Mouse (Mus musculus) midbrain, embryonic 11.5 days (tissue): ENCODE measurements around the gene Nphp4. TPM values are rescaled to one million over a fixed set of nuclear protein-coding genes. Genes with fewer than 3 reads are reported as not detected.

Source experiments
- ATAC-seq: fragments of 200-750 bp; cut with Nextera tagmentation; 2 replicates; pipeline ENCODE4 v1.8.0; 2017; ENCODE audit warnings: moderate TSS enrichment, moderate library complexity; ENCODE audit not compliant: low FRiP score
- DNase-seq: peaks from one replicate; pipeline ENCODE4 v3.0.0; 2015; ENCODE audit warnings: low spot score; ENCODE audit errors: missing footprints
- H3K27ac ChIP-seq: fragments of 300-500 bp; sonication (generic); 2 replicates; pipeline ENCODE4 v1.5.1; 2014; ENCODE audit warnings: low read depth, low read length
- H3K27me3 ChIP-seq: fragments of 300-500 bp; sonication (generic); 2 replicates; pipeline ENCODE4 v1.6.1; 2014; ENCODE audit warnings: mild to moderate bottlenecking, low read length, moderate library complexity, mixed read lengths; ENCODE audit not compliant: control insufficient read depth, insufficient read depth
- H3K36me3 ChIP-seq: fragments of 300-500 bp; sonication (generic); 2 replicates; pipeline ENCODE4 v1.6.1; 2014; ENCODE audit warnings: mild to moderate bottlenecking, low read length, moderate library complexity, mixed read lengths; ENCODE audit not compliant: control insufficient read depth, insufficient read depth
- H3K4me1 ChIP-seq: fragments of 300-500 bp; sonication (generic); 2 replicates; pipeline ENCODE4 v1.6.1; 2014; ENCODE audit warnings: low read length; ENCODE audit not compliant: control insufficient read depth, insufficient read depth
- H3K4me2 ChIP-seq: fragments of 300-500 bp; sonication (generic); 2 replicates; pipeline ENCODE4 v1.6.1; 2014; ENCODE audit warnings: mild to moderate bottlenecking, moderate library complexity
- H3K4me3 ChIP-seq: fragments of 300-500 bp; sonication (generic); 2 replicates; pipeline ENCODE4 v1.5.1; 2014; ENCODE audit warnings: low read depth, low read length
- H3K9ac ChIP-seq: fragments of 300-500 bp; sonication (generic); 2 replicates; pipeline ENCODE4 v1.6.1; 2014; ENCODE audit warnings: low read length
- H3K9me3 ChIP-seq: fragments of 300-500 bp; sonication (generic); 2 replicates; pipeline ENCODE4 v1.6.1; 2016; ENCODE audit warnings: low read length; ENCODE audit not compliant: control insufficient read depth
- WGBS: fragments of 180-500 bp; shearing (Covaris S2); extraction: QIAGEN DNeasy Blood & Tissue Kit; methylation state at CpG from one replicate; pipeline ENCODE4 v1.1.7; 2014; 5-methylcytosine and 5-hydroxymethylcytosine counted together
- polyA plus RNA-seq: library from polyadenylated mRNA; unstranded; fragments of >200 nt; fragmentation: Nextera tagmentation; extraction: Ambion mirVana; gene quantifications from 2 replicates; pipeline ENCODE4 v1.2.1, GENCODE M21; 2014

Nphp4 gene
- polyA plus RNA-seq, 1 experiment from 2014 or later = 4.4 TPM

DNA sequence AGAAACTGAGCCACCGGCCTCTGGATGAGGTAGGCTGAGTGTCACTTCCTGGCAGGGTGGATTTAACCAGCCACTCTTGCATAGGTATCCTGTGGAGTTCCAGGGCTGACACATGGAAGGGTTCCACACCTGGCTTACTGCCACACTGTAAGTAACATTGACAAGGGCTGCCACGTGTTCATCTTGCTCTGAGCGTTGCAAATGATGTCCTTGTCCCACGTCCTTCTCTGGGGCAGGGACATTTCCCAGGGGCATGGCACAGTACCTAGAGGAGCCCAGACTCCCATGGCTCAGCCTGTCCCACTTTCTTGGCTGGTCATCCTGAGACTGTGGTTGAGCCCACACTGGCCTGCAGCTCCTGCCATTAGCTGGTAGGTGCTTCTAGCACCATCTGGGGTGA lies 91.5 kb downstream of the Nphp4 start:
- Histone ChIP-seq H3K36me3 (no peaks in the 10 kb centered on the region), H3K9ac (no peak overlapping the region), H3K27me3 (no peaks in the 10 kb centered on the region), H3K4me1 (no peaks in the 10 kb centered on the region), H3K27ac (no peak overlapping the region), H3K9me3 (no peaks in the 10 kb centered on the region), H3K4me2 (no peak overlapping the region), H3K4me3 (no peak overlapping the region)
- WGBS = 84% methylated on average over 4 of the region's 4 CpGs
- DNase-seq = no peak
- no peak for ATAC-seq

DNA sequence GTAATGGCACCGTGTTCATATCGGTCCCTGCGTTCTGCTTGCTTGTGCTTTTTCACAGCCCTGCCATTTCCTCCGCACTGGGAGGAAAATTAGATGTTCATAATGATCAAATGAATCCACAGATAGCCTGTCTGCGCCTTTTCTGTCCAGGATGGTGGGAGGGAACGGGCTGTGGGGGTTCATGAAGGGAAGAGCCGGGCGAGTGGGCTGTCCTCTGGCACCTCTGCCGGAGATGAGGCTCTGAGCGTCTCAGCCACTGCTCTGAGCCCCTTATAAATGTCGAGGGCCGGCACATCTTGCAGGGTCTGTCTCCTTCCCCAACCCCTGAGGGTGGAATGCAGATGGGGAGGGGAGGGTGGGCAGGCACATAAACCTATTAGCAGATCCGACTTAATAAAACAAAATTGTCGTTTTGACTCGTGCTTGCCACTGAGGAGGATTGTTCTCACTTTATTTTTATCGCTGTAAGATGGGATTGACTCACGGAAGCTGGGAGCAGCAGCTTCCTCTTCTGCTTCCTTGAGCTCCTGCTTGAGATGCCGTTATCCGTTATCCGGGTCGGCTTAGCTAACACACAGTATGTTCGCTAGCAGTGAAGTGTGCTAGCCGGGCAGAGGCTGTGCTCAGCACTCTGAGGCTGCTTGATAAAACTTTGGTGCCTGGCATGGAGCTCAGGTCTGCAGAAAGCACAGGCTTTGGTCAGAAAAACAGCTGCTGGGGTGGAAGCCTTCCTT lies 92.3 kb downstream of the Nphp4 start:
- no peaks in the 10 kb centered on the region for H3K9me3 ChIP-seq
- no peak overlapping the region for H3K4me3 ChIP-seq
- no peak overlapping the region for H3K9ac ChIP-seq
- ATAC-seq = no peak
- DNase-seq = no peak
- H3K27me3 ChIP-seq = no peaks in the 10 kb centered on the region
- 62% methylated on average over 23 of the region's 23 CpGs for WGBS
- H3K4me2 ChIP-seq = no peak overlapping the region
- H3K27ac ChIP-seq = no peak overlapping the region
- no peaks in the 10 kb centered on the region for H3K4me1 ChIP-seq
- H3K36me3 ChIP-seq = no peaks in the 10 kb centered on the region

DNA sequence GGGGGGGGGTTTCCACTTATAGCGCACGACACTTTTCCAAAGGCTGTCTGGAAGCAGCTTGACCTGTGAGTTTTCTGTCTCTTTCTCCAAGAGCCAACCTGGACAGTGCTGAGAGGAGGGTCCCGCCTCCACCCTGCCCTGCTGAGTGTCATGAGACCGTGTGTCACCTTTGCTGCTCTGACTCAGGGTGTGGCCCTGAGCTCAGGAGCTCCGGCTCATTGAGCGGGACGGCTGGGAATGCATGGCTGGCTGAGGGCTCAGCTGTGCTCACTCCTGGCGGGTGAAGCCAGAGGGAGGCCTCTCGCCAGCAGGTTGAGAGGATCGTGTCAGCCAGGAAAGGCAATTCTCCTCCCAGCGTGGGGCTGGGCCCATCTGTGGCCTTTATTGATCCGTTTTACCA lies 97.8 kb downstream of the Nphp4 start:
- Histone ChIP-seq H3K27ac (no peak overlapping the region), H3K36me3 (no peaks in the 10 kb centered on the region), H3K4me3 (no peak overlapping the region), H3K4me2 (no peak overlapping the region), H3K27me3 (no peaks in the 10 kb centered on the region), H3K9me3 (no peaks in the 10 kb centered on the region), H3K9ac (no peak overlapping the region), H3K4me1 (peaks cover 4% of the 10 kb centered on the region; the same call in 1 of the 2 replicates)
- DNase-seq (no peak), ATAC-seq (no peak)
- 50% methylated on average over 12 of the region's 12 CpGs for WGBS

DNA sequence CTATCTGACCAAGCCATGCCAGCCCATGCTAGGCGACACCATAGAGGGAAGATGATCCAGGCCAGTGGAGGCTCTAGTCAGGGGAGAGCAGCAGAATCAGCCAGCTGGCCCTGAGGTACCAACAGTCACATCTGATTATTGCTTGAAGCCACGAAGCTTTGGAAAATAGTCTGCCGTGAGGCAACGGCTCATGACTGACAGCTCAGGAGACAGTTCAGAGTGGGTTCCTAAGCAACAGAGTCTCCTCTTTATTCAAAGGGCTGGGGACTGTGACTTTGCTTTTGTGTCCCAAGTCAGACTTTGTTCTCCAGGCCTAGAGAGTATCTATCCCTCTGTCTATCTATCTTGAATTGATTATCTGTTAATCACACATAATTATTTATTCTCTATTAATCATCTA lies 100.3 kb downstream of the Nphp4 start:
- no peak overlapping the region for H3K9ac ChIP-seq
- no peak for ATAC-seq
- no peak overlapping the region for H3K4me3 ChIP-seq
- H3K4me2 ChIP-seq = no peak overlapping the region
- H3K36me3 ChIP-seq = no peaks in the 10 kb centered on the region
- no peaks in the 10 kb centered on the region for H3K27me3 ChIP-seq
- no peaks in the 10 kb centered on the region for H3K9me3 ChIP-seq
- DNase-seq = no peak
- no peak overlapping the region for H3K27ac ChIP-seq
- H3K4me1 ChIP-seq = peaks cover 4% of the 10 kb centered on the region; the same call in 1 of the 2 replicates
- 52% methylated on average over 4 of the region's 4 CpGs for WGBS

DNA sequence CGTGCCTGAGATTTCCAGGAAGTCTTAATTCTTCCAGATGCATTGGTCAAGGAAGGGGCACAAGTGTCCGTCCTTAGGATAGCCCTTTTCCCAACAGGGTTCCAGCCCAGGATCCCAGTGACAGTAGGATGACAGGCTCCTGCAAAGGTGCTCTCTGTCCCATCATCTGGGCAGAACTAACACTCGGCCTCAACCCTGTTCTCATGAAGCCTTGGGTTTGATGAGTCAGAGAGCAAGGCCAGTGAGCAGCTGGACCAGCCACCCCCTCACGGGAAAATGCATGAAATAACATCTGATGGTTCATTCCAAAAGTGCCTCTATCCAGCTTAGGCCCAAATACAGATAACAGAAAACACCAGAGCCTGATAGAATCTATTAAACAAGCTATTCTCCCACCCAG lies 103.5 kb downstream of the Nphp4 start:
- Histone ChIP-seq H3K9ac (no peak overlapping the region), H3K9me3 (no peaks in the 10 kb centered on the region), H3K36me3 (no peaks in the 10 kb centered on the region), H3K4me2 (no peak overlapping the region), H3K4me1 (peaks cover 4% of the 10 kb centered on the region; the same call in 1 of the 2 replicates), H3K27me3 (no peaks in the 10 kb centered on the region), H3K4me3 (no peak overlapping the region), H3K27ac (no peak overlapping the region)
- DNase-seq = peak; percentile 54
- WGBS = 83% methylated on average over 4 of the region's 4 CpGs
- no peak for ATAC-seq

DNA sequence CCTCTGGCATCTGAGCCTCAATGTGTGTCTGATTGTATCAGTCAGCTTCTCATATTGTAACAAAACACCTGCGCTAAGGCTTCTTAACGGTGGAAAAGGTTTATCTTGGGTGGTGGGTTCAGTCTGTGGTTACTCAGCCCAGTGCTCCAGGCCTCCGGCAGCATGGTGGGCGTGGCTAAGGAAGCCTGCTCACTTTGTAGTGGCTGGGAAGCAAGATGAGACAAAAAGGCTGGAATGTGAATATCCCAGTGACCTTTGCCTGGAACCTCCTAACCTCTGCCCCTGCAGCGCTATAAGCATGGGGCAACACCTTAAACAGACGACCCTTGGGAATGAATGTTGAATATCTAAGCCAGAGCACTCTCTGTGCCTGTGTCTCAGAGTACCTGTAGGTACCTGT lies 105.7 kb downstream of the Nphp4 start:
- H3K27ac ChIP-seq = no peak overlapping the region
- H3K9ac ChIP-seq = no peak overlapping the region
- H3K9me3 ChIP-seq = no peaks in the 10 kb centered on the region
- DNase-seq = no peak
- no peak overlapping the region for H3K4me3 ChIP-seq
- ATAC-seq = no peak
- no peaks in the 10 kb centered on the region for H3K4me1 ChIP-seq
- WGBS = 37% methylated on average over 6 of the region's 6 CpGs
- no peaks in the 10 kb centered on the region for H3K27me3 ChIP-seq
- no peak overlapping the region for H3K4me2 ChIP-seq
- H3K36me3 ChIP-seq = no peaks in the 10 kb centered on the region

DNA sequence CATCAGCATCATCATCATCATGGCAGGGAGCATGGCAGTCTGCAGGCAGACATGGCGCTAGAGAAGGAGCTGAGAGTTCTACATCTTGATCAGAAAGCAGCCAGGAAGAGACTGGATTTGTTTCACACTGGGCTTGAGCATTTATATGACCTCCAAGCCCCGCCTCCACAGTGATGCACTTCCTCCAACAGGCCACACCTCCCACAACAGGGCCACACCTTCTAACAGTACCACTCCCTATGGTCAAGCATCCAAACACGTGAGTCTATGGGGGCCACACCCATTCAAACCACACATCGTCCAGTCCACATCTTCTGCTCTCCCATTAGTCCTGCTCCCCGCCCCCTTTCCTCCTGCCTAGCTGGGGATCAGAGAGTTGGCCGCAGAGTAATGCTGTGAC lies 107.1 kb downstream of the Nphp4 start:
- Histone ChIP-seq H3K9ac (no peak overlapping the region), H3K9me3 (no peaks in the 10 kb centered on the region), H3K27ac (no peak overlapping the region), H3K4me1 (no peaks in the 10 kb centered on the region), H3K27me3 (no peaks in the 10 kb centered on the region), H3K4me3 (no peak overlapping the region), H3K36me3 (no peaks in the 10 kb centered on the region), H3K4me2 (no peak overlapping the region)
- no peak for ATAC-seq
- WGBS = 76% methylated on average over 6 of the region's 6 CpGs
- DNase-seq = no peak

DNA sequence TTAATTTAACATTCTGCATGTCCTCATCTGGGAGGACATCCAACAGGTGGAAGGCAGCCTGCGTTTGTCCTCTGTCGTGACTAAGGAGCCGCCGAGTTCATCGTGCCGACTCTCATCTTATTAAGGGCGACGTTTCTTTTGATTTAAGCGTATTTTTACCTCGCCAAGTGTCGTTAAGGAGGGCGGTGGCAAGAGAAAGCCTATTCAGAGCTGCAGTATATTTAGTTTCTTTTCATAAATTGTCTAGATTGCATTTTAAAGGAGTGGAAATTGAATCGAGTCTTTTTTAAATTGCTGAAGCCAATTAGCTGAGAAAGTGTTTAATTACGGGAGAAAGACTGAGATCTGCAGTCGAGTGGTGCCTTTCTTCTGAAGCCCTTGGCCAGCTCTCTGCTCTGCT lies 109.0 kb downstream of the Nphp4 start:
- Histone ChIP-seq H3K4me3 (no peak overlapping the region), H3K9ac (no peak overlapping the region), H3K4me2 (no peak overlapping the region), H3K4me1 (no peaks in the 10 kb centered on the region), H3K27me3 (no peaks in the 10 kb centered on the region), H3K9me3 (no peaks in the 10 kb centered on the region), H3K27ac (no peak overlapping the region), H3K36me3 (no peaks in the 10 kb centered on the region)
- 84% methylated on average over 15 of the region's 15 CpGs for WGBS
- DNase-seq (no peak), ATAC-seq (no peak)

DNA sequence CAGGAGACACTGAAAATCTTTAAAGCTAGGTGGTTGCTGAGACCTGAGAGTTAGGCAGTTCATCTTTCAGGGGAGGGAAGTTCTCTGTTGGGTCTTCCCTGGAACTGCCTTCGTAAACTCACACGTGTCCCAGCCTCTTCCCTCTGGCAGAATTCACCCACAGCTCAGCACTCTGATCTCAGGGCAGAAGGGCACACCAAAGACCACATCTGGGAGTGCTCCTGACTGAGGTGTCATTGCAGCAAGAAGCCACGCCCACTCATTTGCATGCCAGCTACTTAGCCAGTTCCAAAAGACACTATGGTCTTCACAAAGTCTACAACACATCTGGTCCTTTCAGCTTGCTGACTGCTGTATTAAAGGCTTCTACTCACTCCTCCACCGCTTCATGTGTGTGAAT lies 109.7 kb downstream of the Nphp4 start:
- Histone ChIP-seq H3K4me3 (no peak overlapping the region), H3K27ac (no peak overlapping the region), H3K36me3 (no peaks in the 10 kb centered on the region), H3K9ac (no peak overlapping the region), H3K9me3 (no peaks in the 10 kb centered on the region), H3K4me1 (no peaks in the 10 kb centered on the region), H3K27me3 (no peaks in the 10 kb centered on the region), H3K4me2 (no peak overlapping the region)
- ATAC-seq (no peak), DNase-seq (no peak)
- 49% methylated on average over 4 of the region's 4 CpGs for WGBS
